Mouse (Mus musculus) adipocyte (in vitro differentiated cells): ENCODE data around the gene 0610009B22Rik.

Experiments
- DNase-seq: peaks from one replicate; pipeline ENCODE4 v3.0.0-alpha.2; 2016; ENCODE audit warnings: low spot score

0610009B22Rik gene

DNA sequence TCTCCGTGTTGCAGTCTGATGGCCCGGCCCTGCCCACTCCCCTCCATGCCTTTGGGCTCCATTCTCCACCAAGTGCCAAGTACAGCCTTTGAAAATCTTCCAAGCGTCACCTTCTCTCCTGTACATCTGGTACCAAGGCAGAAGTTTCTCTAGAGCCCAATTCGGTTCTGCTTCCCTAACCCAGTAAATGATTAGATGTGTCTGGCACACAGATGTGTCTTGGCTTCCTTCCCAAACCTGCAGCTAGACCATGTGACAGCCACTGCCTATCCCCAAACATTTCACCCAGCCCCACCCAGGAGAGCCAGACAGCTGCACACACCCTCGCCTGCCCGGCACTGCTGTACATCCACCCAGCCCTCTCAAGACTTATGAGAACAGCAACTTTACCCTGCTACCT lies 30.0 kb downstream of the 0610009B22Rik start:
- DNase-seq = peak; percentile 67

- no peak for DNase-seq
Measured at GRCm38 (mm10) chr11:51658291-51658690, 30.4 kb downstream of the 0610009B22Rik start.

DNA sequence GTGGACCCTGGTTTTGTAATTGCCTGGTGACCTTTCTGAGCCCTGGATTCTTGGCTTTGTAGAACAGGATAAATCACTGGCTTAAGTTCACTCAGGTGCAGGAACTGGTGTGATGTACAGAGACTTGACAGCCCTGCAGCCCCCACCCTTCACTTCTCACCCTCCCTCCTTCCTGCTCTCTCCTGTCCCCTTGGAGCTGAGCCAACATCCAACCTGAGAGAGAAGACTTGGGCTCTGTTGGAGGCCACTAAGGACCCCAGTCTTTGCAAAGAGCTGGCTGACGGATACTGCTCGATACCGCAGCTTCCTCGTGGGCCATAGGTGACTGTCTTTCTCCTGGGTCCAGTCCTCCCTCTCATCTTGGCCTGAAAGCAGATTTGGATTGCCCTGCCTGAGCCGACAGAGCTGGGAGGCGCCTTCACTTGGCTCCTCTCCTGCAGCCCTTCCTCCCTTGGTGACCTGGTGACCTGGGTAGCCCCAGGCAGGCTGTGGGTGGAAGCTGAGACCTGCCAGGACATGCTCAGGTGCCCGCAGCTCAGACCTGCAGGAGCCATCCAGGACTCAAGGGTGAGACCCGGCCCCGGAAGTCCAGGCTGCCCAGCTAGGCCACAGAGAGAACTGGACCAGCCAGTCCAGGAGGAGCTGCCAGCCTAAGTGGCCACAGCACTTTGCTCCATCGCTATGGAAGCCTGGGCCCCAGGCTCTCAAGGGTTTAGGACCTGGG lies 31.7 kb downstream of the 0610009B22Rik start:
- DNase-seq = no peak

DNA sequence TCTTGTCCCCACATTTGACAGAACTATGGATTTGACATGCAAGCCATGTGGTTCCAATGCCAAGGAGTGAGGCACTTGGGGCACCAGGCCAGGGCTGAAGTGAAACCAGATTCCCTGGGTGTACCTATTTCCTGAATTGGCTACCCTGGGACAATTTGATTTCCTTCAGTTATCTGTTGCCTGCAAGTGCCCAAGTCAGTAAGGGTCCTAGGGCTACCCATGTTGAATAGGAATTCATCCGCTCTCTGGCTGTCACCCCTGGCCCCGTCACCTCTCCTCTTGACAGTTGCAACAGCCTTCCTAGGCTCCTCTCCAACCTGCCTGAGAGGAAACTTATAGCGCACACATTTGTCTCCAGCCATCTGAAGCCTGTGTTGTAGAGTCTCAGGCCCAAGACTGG lies 33.8 kb downstream of the 0610009B22Rik start:
- peak; percentile 72 for DNase-seq

DNA sequence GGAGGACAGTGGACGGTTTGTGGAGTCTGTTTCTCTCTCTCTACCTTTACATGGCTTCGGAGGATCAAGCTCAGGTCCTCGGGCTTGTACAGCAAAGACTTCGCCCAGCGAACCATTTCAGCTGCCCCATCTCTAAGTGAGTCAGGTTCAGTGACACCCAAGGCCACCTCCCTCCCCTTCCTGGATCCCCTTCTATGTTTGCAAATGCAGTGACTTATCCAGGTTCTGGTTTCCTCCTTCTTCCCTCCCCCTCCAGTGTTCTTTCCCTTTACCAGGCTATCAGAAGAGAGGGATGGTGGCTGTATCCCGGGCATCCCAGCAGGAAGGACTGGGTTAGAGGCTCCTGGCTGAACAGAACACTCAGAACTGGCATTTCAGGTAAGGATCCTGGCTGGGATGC lies 34.9 kb downstream of the 0610009B22Rik start:
- DNase-seq = no peak

DNA sequence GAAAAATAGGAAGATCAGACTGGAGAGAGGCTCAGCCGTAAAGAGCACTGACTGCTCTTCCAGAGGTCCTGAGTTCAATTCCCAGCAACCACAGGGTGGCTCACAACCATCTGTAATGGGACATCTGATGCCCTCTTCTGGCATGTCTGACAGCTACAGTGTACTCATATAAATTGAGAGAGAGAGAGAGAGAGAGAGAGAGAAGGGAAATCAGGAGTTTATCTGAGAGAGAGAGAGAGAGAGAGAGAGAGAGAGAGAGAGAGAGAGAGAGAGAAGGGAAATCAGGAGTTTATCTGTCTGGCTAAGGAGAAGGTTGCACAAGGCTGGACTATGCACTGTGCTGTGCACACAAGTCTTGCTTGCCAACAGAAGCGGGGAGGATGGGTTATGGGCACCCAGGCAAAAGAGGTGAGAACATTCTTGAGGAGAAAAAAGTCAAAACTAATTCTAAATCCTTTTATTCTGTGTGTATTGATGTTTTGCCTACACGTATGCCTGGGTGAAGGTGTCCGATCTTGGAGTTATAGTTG lies 35.7 kb downstream of the 0610009B22Rik start:
- no peak for DNase-seq

- DNase-seq = peak; percentile 39
Measured at GRCm38 (mm10) chr11:51650691-51651515, 37.8 kb downstream of the 0610009B22Rik start, which contains the start of the genes N4bp3 and D930048N14Rik. Gene N4bp3, minus strand, starts transcription at chr11:51650842. Gene D930048N14Rik, plus strand, starts transcription at chr11:51650954.

DNA sequence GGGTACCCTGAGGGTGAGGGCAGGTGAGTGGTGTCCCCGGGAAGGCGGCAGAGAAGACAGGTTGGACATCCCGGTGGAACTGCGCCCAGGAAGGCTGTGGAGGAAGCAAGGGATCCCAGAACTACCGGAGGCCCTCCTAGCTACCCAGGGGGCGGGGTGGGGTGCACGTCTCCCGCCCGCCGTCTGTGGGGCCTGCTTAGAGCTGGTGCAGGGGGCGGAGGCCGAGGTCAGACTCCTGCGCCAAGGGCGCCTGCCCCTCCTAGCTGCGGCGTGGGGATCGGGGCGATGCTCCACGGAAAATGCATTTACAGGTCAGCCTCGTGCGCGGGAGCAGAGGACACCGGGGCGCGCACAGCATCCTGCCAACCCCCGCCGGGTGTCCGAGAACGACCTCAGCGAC lies 38.4 kb downstream of the 0610009B22Rik start:
- DNase-seq = no peak

DNA sequence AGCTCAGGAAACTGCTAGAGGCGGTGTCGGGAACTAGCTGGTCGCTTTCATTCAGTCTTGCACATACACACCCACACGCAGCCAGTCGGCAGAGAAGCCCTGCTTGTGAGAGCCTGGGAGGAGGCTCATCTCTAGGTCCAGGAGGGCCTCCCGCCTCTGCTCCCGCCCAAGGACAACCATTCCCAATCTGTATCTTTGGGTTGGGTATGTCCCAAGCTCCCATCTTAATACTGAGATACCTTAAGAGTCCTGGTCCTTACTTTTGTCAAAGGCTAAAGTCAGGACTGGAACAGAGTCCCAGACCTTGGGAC lies 38.8 kb downstream of the 0610009B22Rik start:
- no peak for DNase-seq

DNA sequence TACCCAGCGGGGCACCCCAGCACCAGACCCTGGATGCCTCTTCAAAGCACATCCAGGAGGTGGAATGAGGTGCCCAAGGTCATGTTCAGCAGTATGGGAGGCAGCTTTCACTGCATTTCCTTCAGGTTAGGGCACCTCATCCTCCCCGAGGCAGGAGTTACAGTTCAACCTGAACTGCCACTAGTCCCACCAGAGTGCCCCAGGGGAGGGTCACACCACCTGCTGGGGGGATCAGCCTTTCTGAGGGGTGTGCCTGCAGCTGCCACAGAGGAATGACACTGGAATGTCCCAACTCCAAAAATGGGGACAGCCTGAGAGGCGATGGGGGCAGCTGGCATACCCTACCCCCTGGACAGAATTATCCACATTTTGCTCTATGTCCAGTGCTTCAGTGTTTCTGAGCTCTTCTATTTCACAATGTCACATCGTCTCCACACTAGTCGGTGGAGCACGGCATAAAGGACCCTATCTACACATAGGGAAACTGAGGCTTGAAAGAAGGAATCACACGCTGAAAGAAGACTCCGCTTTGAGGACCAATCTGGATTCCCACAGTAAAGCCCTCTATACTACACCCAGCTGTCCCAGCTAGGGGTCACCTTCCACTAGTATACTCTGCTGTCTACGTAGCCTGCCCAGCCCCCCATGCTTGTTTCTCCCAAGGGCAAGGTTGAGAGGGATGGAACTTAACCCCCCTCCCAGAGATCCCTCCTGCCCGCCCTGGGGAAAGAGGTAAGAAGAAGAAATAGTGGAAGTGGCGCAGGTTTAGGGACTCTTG lies 39.4 kb downstream of the 0610009B22Rik start:
- DNase-seq = no peak

- peak; percentile 31 for DNase-seq
Measured at GRCm38 (mm10) chr11:51648566-51648965, 40.1 kb downstream of the 0610009B22Rik start.

DNA sequence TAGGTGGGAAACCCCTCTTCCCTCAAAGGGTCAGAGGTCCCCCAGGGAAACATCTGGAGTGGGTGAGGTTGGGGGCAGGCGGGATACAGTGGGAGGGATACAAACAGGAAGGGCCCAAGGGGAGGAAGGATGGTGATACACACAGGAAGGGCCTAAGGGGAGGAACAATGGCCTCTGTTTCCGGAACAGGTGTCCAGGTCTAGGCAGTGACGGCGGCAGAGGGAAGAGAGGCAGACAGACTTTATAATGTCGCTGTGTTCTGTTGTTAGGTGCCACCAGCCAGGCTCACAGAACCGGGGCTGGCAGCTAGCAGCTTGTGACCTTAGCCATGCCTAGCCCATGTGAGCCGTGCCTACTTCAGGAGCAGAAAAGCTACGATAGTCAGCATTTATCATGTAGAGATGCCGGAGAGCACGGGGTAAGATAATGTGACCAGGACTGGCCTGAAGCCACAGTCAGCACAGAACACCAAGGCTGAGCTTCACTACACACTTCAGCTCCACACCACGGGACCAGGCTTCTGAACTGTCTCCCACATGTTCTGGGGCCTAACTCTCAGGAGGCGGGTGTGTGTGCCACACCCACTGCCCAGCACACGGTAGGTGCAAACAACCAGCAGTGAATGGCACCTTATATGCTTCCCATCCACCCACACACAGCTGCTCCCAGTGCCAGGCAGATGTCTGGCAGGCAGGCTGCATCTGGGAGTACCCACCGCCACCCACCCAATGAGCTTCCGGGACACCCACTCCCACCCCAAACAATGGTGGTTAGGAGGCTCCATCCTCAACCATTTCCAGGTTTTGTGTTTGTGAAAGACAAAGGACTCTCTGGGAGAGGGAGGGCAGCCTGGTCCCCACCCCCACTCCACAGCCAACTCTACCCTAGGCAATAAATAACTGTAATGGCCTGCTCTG lies 41.7 kb downstream of the 0610009B22Rik start:
- DNase-seq = no peak

DNA sequence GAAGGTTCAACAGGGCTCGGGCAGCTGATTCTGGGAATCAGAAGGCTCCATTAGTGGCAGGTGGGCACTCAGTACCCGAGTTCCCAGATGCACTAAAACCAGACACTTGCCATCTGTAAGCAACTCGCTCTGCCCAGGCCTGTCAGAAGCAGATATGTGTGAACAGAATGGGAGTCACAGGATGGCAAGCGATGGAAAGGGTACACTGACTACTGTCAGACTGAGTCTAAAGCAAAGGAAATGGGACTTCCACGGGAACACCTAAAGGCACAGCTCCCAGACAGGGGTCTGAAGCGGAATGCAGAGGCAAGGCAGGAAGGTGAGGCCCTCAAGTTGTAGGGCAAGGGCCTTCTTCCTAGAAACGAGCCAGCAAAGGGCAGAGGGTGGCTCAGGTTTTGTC lies 42.4 kb downstream of the 0610009B22Rik start:
- no peak for DNase-seq

GRCm38 (mm10) chr11:51645293-51645692 lies 43.4 kb downstream of the 0610009B22Rik start:
- no peak for DNase-seq

GRCm38 (mm10) chr11:51644217-51644616 lies 44.5 kb downstream of the 0610009B22Rik start:
- DNase-seq = no peak

- DNase-seq = no peak
Measured at GRCm38 (mm10) chr11:51643761-51644160, 44.9 kb downstream of the 0610009B22Rik start.

- DNase-seq = no peak
Measured at GRCm38 (mm10) chr11:51643202-51643601, 45.5 kb downstream of the 0610009B22Rik start.

DNA sequence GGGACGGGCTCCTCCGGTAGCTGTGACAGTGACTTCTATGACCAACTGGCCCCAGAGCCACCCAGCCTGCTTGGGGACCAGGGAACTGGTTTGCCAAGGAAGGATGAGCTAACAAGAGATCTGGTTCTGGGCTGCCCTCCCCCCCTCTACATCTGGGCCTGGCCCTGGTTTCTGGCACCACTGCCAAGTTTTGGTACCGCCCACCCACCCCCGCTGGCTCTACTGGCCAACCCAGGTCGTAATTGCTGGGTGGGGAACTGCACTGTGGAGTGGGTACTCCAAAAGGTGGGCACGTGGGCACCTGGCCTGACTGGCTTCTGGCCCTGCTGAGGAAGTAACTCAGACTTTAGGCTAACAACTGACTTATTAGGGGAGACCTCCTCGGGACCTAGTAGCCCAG lies 47.9 kb downstream of the 0610009B22Rik start:
- no peak for DNase-seq

GRCm38 (mm10) chr11:51638497-51638896 lies 50.2 kb downstream of the 0610009B22Rik start:
- no peak for DNase-seq

DNA sequence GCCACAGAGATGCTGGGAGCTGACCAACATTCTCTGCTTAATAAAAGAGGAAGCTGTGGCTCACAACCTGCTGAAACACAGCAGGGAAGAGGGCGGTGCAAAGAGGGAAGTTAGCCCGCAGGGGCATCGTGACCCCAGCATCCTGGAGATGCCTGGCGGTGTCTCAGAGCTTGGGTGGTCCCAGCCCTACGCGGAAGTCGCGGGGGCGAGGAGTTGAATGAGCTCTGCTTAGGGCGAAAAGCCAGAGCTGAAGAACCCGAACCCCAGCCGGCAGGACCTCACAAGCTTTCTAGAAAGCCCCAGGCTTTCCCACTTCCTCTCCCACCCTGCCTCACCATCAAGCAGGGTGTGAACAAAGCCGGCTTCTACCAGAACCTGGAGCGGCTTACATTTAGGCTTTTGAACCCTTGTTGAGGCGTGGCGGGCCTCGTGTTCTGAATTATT lies 50.7 kb downstream of the 0610009B22Rik start:
- DNase-seq = no peak

GRCm38 (mm10) chr11:51636323-51636684 lies 52.4 kb downstream of the 0610009B22Rik start:
- peak; percentile 77 for DNase-seq
